Mouse (Mus musculus): ENCODE data around the gene Ptma. TPM values are rescaled to one million over a fixed set of nuclear protein-coding genes. Genes with fewer than 3 reads are reported as not detected.

Ptma gene
- polyA plus RNA-seq, 1 experiment, result 672 TPM

- Histone ChIP-seq H3K27ac (ENCODE audit: insufficient read depth, low read length) (no peak overlapping the region), H3K4me1 (ENCODE audit: control insufficient read depth, insufficient read depth, low read length) (peaks cover 14% of the 10 kb centered on the region), H3K4me3 (replicated peaks; ENCODE audit: insufficient read depth, low read depth, low read length) (no peak overlapping the region), H3K27me3 (ENCODE audit: control insufficient read depth, insufficient read depth, low read length) (no peaks in the 10 kb centered on the region)
- no peak for DNase-seq
- no peak for TF ChIP-seq POLR2A (IDR thresholded peaks at IDR 0.05; ENCODE audit: borderline replicate concordance, insufficient read depth, low read length)
- TF ChIP-seq CTCF (IDR thresholded peaks at IDR 0.05; ENCODE audit: borderline replicate concordance, insufficient read depth, low read depth, low read length), result no peak
- 19% methylated on average over 1 of the region's 1 CpGs for WGBS
These were observed 27.9 kb upstream of the Ptma start for GRCm38 (mm10) chr1:86498611-86499010.

GRCm38 (mm10) chr1:86499903-86500302 is 26.6 kb upstream of the Ptma start:
- 39% methylated on average over 3 of the region's 3 CpGs for WGBS
- Histone ChIP-seq H3K4me3 (replicated peaks; ENCODE audit: insufficient read depth, low read depth, low read length) (no peak overlapping the region), H3K27me3 (ENCODE audit: control insufficient read depth, insufficient read depth, low read length) (no peaks in the 10 kb centered on the region), H3K27ac (ENCODE audit: insufficient read depth, low read length) (no peak overlapping the region), H3K4me1 (ENCODE audit: control insufficient read depth, insufficient read depth, low read length) (peaks cover 14% of the 10 kb centered on the region)
- peak; percentile 63; the same call in 1 of the 2 replicates for TF ChIP-seq CTCF (IDR thresholded peaks at IDR 0.05; ENCODE audit: borderline replicate concordance, insufficient read depth, low read depth, low read length)
- TF ChIP-seq POLR2A (IDR thresholded peaks at IDR 0.05; ENCODE audit: borderline replicate concordance, insufficient read depth, low read length), result no peak
- peak; percentile 58 to 64 for DNase-seq

- no peak overlapping the region for H3K4me3 ChIP-seq (replicated peaks; ENCODE audit: insufficient read depth, low read depth, low read length)
- no peak for DNase-seq
- peaks cover 14% of the 10 kb centered on the region for H3K4me1 ChIP-seq (ENCODE audit: control insufficient read depth, insufficient read depth, low read length)
- WGBS, result 58% methylated on average over 4 of the region's 4 CpGs
- no peaks in the 10 kb centered on the region for H3K27me3 ChIP-seq (ENCODE audit: control insufficient read depth, insufficient read depth, low read length)
- no peak for TF ChIP-seq CTCF (IDR thresholded peaks at IDR 0.05; ENCODE audit: borderline replicate concordance, insufficient read depth, low read depth, low read length)
- TF ChIP-seq POLR2A (IDR thresholded peaks at IDR 0.05; ENCODE audit: borderline replicate concordance, insufficient read depth, low read length), result no peak
- no peak overlapping the region for H3K27ac ChIP-seq (ENCODE audit: insufficient read depth, low read length)
These were observed 25.8 kb upstream of the Ptma start for GRCm38 (mm10) chr1:86500681-86501080.

- peaks cover 14% of the 10 kb centered on the region for H3K4me1 ChIP-seq (ENCODE audit: control insufficient read depth, insufficient read depth, low read length)
- no peak for TF ChIP-seq POLR2A (IDR thresholded peaks at IDR 0.05; ENCODE audit: borderline replicate concordance, insufficient read depth, low read length)
- peak; percentile 58 for TF ChIP-seq CTCF (IDR thresholded peaks at IDR 0.05; ENCODE audit: borderline replicate concordance, insufficient read depth, low read depth, low read length)
- WGBS, result 9% methylated on average over 6 of the region's 6 CpGs
These were observed 25.4 kb upstream of the Ptma start for GRCm38 (mm10) chr1:86501114-86501532.

GRCm38 (mm10) chr1:86501559-86501958 is 25.0 kb upstream of the Ptma start:
- peak overlapping the region; percentile 16 for H3K4me3 ChIP-seq (replicated peaks; ENCODE audit: insufficient read depth, low read depth, low read length)
- peak; percentile 20; the same call in 1 of the 2 replicates for TF ChIP-seq POLR2A (IDR thresholded peaks at IDR 0.05; ENCODE audit: borderline replicate concordance, insufficient read depth, low read length)
- TF ChIP-seq CTCF (IDR thresholded peaks at IDR 0.05; ENCODE audit: borderline replicate concordance, insufficient read depth, low read depth, low read length), result peak; percentile 87
- peak; percentile 91 to 98 for DNase-seq
- H3K4me1 ChIP-seq (ENCODE audit: control insufficient read depth, insufficient read depth, low read length), result peaks cover 14% of the 10 kb centered on the region
- 2% methylated on average over 4 of the region's 4 CpGs for WGBS
- 0 out of 2 replicates have a peak overlapping the region, but pooled peaks have one; percentile 9 for H3K27ac ChIP-seq (ENCODE audit: insufficient read depth, low read length)
- no peaks in the 10 kb centered on the region for H3K27me3 ChIP-seq (ENCODE audit: control insufficient read depth, insufficient read depth, low read length)

More at GRCm38 (mm10) chr1:86501114-86501532, 25.4 kb upstream of the Ptma start:
- no peak overlapping the region for H3K4me3 ChIP-seq (replicated peaks; ENCODE audit: insufficient read depth, low read depth, low read length)
- H3K27me3 ChIP-seq (ENCODE audit: control insufficient read depth, insufficient read depth, low read length), result no peaks in the 10 kb centered on the region
- DNase-seq, result peak; percentile 64 to 71
- no peak overlapping the region for H3K27ac ChIP-seq (ENCODE audit: insufficient read depth, low read length)

GRCm38 (mm10) chr1:86502221-86503048 is 24.1 kb upstream of the Ptma start:
- Histone ChIP-seq H3K27me3 (ENCODE audit: control insufficient read depth, insufficient read depth, low read length) (no peaks in the 10 kb centered on the region), H3K4me3 (replicated peaks; ENCODE audit: insufficient read depth, low read depth, low read length) (no peak overlapping the region), H3K4me1 (ENCODE audit: control insufficient read depth, insufficient read depth, low read length) (peaks cover 14% of the 10 kb centered on the region), H3K27ac (ENCODE audit: insufficient read depth, low read length) (no peak overlapping the region)
- TF ChIP-seq CTCF (IDR thresholded peaks at IDR 0.05; ENCODE audit: borderline replicate concordance, insufficient read depth, low read depth, low read length) (no peak), POLR2A (IDR thresholded peaks at IDR 0.05; ENCODE audit: borderline replicate concordance, insufficient read depth, low read length) (no peak)
- 35% methylated on average over 17 of the region's 17 CpGs for WGBS
- DNase-seq, result no peak

GRCm38 (mm10) chr1:86503165-86503747 is 23.3 kb upstream of the Ptma start:
- H3K27me3 ChIP-seq (ENCODE audit: control insufficient read depth, insufficient read depth, low read length), result no peaks in the 10 kb centered on the region
- H3K4me1 ChIP-seq (ENCODE audit: control insufficient read depth, insufficient read depth, low read length), result peaks cover 14% of the 10 kb centered on the region
- no peak overlapping the region for H3K4me3 ChIP-seq (replicated peaks; ENCODE audit: insufficient read depth, low read depth, low read length)
- TF ChIP-seq POLR2A (IDR thresholded peaks at IDR 0.05; ENCODE audit: borderline replicate concordance, insufficient read depth, low read length) (no peak), CTCF (IDR thresholded peaks at IDR 0.05; ENCODE audit: borderline replicate concordance, insufficient read depth, low read depth, low read length) (no peak)
- H3K27ac ChIP-seq (ENCODE audit: insufficient read depth, low read length), result peak overlapping the region; percentile 20
- DNase-seq, result no peak
- 57% methylated on average over 16 of the region's 16 CpGs for WGBS

Data from cerebellum, adult 2 months (tissue).